Mouse (Mus musculus): ENCODE data around the gene Alg5. TPM values are rescaled to one million over a fixed set of nuclear protein-coding genes. Genes with fewer than 3 reads are reported as not detected.
"Not testable (repeated sequence)": the region's sequence is repeated elsewhere in the genome, so short reads cannot be mapped to it uniquely, and the experiment has no call there.

Alg5 gene
- polyA plus RNA-seq, 1 experiment from 2014 or later, result 84.7 TPM

DNA sequence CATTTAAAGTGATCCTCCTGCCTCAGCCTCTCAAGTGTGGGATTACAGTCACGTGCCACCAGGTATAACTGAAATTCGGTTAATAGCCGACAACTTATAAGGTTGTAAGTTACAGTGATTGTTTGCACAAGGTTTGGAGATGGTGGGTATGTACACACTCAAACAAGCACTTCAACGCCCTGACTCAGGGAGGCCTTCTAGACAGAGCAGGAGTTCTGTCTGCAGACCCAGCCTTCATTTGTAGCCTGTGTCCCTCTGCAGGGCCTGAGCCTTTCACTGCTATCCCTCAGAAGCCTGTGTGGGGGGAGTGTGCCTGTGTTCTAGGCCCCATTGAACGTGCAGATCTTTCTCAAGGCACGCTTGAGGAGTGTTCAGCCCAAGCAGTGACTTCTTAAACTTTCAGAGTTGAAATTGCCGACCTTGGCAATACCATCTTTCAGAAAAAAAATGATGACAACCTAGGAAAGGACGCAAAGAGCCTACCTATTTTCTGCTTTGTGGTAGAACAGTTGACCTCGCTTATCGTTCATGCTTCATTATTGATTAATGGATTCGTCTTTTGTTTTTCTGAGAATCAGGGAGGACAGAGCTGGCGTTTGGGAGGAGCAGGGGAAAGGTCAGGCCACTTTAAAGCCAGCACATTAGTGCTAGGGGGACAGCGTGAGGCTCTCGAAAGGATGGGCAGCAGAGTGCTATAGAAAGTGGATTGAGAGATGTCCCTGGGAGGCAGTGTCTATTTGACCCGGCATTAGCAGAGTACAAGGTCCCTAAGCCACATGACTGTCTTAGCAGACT, 25.2 kb downstream of the Alg5 start:
- no peaks in the 10 kb centered on the region for H3K27me3 ChIP-seq (ENCODE audit: control insufficient read depth, insufficient read depth, low read length)
- no peak overlapping the region for H3K9ac ChIP-seq (ENCODE audit: low read length)
- H3K4me1 ChIP-seq (replicated peaks; ENCODE audit: control insufficient read depth, insufficient read depth), result peaks cover 2% of the 10 kb centered on the region; the same call in 1 of the 2 replicates
- TF ChIP-seq CTCF (IDR thresholded peaks at IDR 0.05; ENCODE audit: low read depth) (no peak), EP300 (optimal IDR thresholded peaks at IDR 0.05) (no peak)
- no peaks in the 10 kb centered on the region for H3K36me3 ChIP-seq (ENCODE audit: control insufficient read depth, insufficient read depth, low read length)
- no peak for DNase-seq (ENCODE audit: low spot score)
- H3K4me2 ChIP-seq (replicated peaks; ENCODE audit: low read depth), result no peak overlapping the region
- H3K9me3 ChIP-seq (ENCODE audit: control insufficient read depth, low read length), result no peaks in the 10 kb centered on the region
- H3K27ac ChIP-seq (replicated peaks), result no peak overlapping the region
- ATAC-seq (ENCODE audit: low FRiP score, low TSS enrichment), result no peak
- 58% methylated on average over 15 of the region's 15 CpGs for WGBS
- no peak overlapping the region for H3K4me3 ChIP-seq (ENCODE audit: low read depth, low read length)

DNA sequence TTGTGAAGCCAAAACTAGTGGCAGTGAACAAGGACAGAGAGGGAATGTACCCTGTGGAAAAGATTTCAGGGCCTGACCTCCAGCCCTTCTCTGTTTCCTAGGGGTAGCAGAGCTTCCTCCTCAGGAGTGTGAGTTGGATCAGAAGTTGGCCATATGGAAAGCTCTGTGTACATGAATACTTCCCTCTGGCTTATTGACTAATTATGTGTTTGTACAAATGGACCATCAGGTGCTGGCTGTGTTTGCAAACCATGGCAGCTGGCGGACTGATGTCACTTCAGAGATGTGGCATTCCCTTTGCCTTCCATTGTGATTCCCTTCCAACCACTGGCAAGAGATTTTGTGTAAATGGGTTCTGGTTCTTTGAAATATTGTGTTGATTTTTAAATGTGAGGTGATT, 25.9 kb downstream of the Alg5 start:
- H3K36me3 ChIP-seq (ENCODE audit: control insufficient read depth, insufficient read depth, low read length), result no peaks in the 10 kb centered on the region
- WGBS, result 72% methylated on average over 1 of the region's 1 CpGs
- TF ChIP-seq CTCF (IDR thresholded peaks at IDR 0.05; ENCODE audit: low read depth) (no peak), EP300 (optimal IDR thresholded peaks at IDR 0.05) (no peak)

DNA sequence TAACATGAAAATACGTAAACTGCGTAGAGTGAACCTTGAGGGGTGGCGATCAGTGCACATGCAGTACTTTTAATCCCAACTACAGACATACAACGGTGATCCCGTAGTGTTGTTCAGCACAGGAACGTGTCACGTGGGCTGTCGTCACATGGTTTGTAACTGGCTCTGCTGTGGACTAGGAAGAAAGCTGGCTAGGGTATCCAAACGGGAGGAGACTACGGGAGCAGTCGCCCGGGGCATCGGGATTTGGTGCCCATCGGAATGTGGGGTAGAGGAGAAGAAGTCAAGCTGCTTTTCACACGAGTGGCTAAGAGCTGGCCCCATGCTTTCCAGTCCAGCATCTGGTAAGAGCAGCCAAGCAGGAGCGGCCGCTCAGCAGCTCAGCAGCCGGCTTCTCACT, 29.1 kb downstream of the Alg5 start:
- WGBS, result 62% methylated on average over 18 of the region's 18 CpGs
- H3K4me3 ChIP-seq (ENCODE audit: low read depth, low read length), result 0 out of 2 replicates have a peak overlapping the region, but pooled peaks have one; percentile 8
- DNase-seq (ENCODE audit: low spot score), result no peak
- no peaks in the 10 kb centered on the region for H3K27me3 ChIP-seq (ENCODE audit: control insufficient read depth, insufficient read depth, low read length)
- no peaks in the 10 kb centered on the region for H3K4me1 ChIP-seq (replicated peaks; ENCODE audit: control insufficient read depth, insufficient read depth)
- H3K9ac ChIP-seq (ENCODE audit: low read length), result no peak overlapping the region
- no peak for ATAC-seq (ENCODE audit: low FRiP score, low TSS enrichment)
- no peak for TF ChIP-seq CTCF (IDR thresholded peaks at IDR 0.05; ENCODE audit: low read depth)
- TF ChIP-seq EP300 (optimal IDR thresholded peaks at IDR 0.05), result no peak
- H3K4me2 ChIP-seq (replicated peaks; ENCODE audit: low read depth), result no peak overlapping the region
- no peaks in the 10 kb centered on the region for H3K9me3 ChIP-seq (ENCODE audit: control insufficient read depth, low read length)
- H3K36me3 ChIP-seq (ENCODE audit: control insufficient read depth, insufficient read depth, low read length), result no peaks in the 10 kb centered on the region
- H3K27ac ChIP-seq (replicated peaks), result no peak overlapping the region

More for the DNA sequence above, 25.9 kb downstream of the Alg5 start:
- DNase-seq (ENCODE audit: low spot score) (no peak), ATAC-seq (ENCODE audit: low FRiP score, low TSS enrichment) (no peak)
- H3K4me2 ChIP-seq (replicated peaks; ENCODE audit: low read depth), result no peak overlapping the region
- H3K4me1 ChIP-seq (replicated peaks; ENCODE audit: control insufficient read depth, insufficient read depth), result no peaks in the 10 kb centered on the region
- no peak overlapping the region for H3K9ac ChIP-seq (ENCODE audit: low read length)
- H3K27ac ChIP-seq (replicated peaks), result no peak overlapping the region
- no peak overlapping the region for H3K4me3 ChIP-seq (ENCODE audit: low read depth, low read length)
- no peaks in the 10 kb centered on the region for H3K9me3 ChIP-seq (ENCODE audit: control insufficient read depth, low read length)
- no peaks in the 10 kb centered on the region for H3K27me3 ChIP-seq (ENCODE audit: control insufficient read depth, insufficient read depth, low read length)

DNA sequence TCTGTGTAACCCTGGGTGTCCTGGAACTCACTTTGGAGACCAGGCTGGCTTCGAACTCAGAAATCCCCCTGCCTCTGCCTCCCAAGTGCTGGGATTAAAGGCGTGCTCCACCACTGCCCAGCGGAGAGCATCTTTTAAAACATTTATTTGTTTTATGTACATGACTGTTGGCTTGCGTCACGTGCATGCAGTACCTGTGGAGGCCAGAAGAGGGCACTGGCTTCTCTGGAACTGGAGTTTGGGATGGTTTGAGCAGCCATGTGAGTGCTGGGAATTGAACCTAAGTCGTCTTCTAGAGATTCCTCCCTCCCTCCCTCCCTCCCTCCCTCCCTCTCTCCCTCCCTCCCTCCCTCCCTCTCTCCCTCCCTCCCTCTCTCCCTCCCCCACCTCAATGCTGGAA, 30.2 kb downstream of the Alg5 start:
- not testable (repeated sequence) for H3K4me3 ChIP-seq (ENCODE audit: low read depth, low read length); H3K27ac ChIP-seq (replicated peaks); H3K4me1 ChIP-seq (replicated peaks; ENCODE audit: control insufficient read depth, insufficient read depth); H3K27me3 ChIP-seq (ENCODE audit: control insufficient read depth, insufficient read depth, low read length); H3K36me3 ChIP-seq (ENCODE audit: control insufficient read depth, insufficient read depth, low read length); H3K9me3 ChIP-seq (ENCODE audit: control insufficient read depth, low read length); DNase-seq (ENCODE audit: low spot score); ATAC-seq (ENCODE audit: low FRiP score, low TSS enrichment); H3K9ac ChIP-seq (ENCODE audit: low read length); H3K4me2 ChIP-seq (replicated peaks; ENCODE audit: low read depth)
- TF ChIP-seq CTCF (IDR thresholded peaks at IDR 0.05; ENCODE audit: low read depth), result peak; percentile 62
- WGBS, result 85% methylated on average over 6 of the region's 6 CpGs

DNA sequence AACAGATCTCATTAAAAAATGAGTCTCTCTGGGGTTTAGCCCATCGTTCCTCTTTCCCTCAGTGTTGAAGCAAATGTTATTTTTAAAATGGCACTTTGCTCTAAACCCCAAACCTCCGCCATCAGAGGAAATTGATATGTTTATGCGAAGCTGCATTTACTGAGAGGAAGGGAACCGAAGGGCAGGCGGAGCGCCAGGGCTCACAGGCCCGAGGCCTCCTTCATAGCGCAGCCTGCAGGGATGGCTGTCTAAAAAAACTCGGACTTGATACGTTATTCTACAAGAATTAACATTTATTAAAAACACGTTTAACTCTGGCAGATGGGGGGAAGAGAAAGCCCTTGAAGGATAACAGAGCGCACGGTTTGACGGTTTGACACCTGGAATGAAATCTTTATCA, 30.7 kb downstream of the Alg5 start:
- no peak overlapping the region for H3K9ac ChIP-seq (ENCODE audit: low read length)
- no peaks in the 10 kb centered on the region for H3K4me1 ChIP-seq (replicated peaks; ENCODE audit: control insufficient read depth, insufficient read depth)
- no peak for ATAC-seq (ENCODE audit: low FRiP score, low TSS enrichment)
- no peaks in the 10 kb centered on the region for H3K27me3 ChIP-seq (ENCODE audit: control insufficient read depth, insufficient read depth, low read length)
- H3K36me3 ChIP-seq (ENCODE audit: control insufficient read depth, insufficient read depth, low read length), result no peaks in the 10 kb centered on the region
- no peak for TF ChIP-seq CTCF (IDR thresholded peaks at IDR 0.05; ENCODE audit: low read depth)
- TF ChIP-seq EP300 (optimal IDR thresholded peaks at IDR 0.05), result no peak
- 0 out of 2 replicates have a peak overlapping the region, but pooled peaks have one; percentile 35 for H3K27ac ChIP-seq (replicated peaks)
- no peaks in the 10 kb centered on the region for H3K9me3 ChIP-seq (ENCODE audit: control insufficient read depth, low read length)
- 47% methylated on average over 14 of the region's 14 CpGs for WGBS
- no peak for DNase-seq (ENCODE audit: low spot score)
- H3K4me2 ChIP-seq (replicated peaks; ENCODE audit: low read depth), result 0 out of 2 replicates have a peak overlapping the region, but pooled peaks have one; percentile 1
- no peak overlapping the region for H3K4me3 ChIP-seq (ENCODE audit: low read depth, low read length)

DNA sequence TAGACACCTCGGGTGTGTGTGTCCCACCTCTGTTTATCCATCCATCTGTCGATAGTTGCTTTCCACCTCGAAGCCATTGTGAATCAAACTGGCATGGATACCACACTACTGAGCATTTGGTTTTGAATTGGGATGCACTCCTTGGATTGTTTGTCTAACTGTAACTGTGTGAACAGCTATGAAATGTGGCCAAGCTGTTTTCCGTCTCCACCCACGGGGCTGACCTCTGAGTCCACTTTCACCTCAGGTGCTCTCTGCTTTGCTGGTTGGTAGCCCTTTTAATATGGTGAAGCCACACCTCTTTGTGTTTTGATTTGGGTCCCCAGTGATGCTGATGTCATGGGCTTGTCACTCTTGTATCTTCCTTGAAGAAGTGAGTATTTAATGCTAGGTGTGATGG, 31.5 kb downstream of the Alg5 start:
- DNase-seq (ENCODE audit: low spot score), result no peak
- Histone ChIP-seq H3K9me3 (ENCODE audit: control insufficient read depth, low read length) (no peaks in the 10 kb centered on the region), H3K27me3 (ENCODE audit: control insufficient read depth, insufficient read depth, low read length) (no peaks in the 10 kb centered on the region), H3K36me3 (ENCODE audit: control insufficient read depth, insufficient read depth, low read length) (no peaks in the 10 kb centered on the region), H3K9ac (ENCODE audit: low read length) (no peak overlapping the region), H3K4me1 (replicated peaks; ENCODE audit: control insufficient read depth, insufficient read depth) (no peaks in the 10 kb centered on the region), H3K4me3 (ENCODE audit: low read depth, low read length) (no peak overlapping the region), H3K27ac (replicated peaks) (0 out of 2 replicates have a peak overlapping the region, but pooled peaks have one; percentile 35), H3K4me2 (replicated peaks; ENCODE audit: low read depth) (0 out of 2 replicates have a peak overlapping the region, but pooled peaks have one; percentile 20)
- no peak for TF ChIP-seq EP300 (optimal IDR thresholded peaks at IDR 0.05)
- TF ChIP-seq CTCF (IDR thresholded peaks at IDR 0.05; ENCODE audit: low read depth), result no peak
- ATAC-seq (ENCODE audit: low FRiP score, low TSS enrichment), result no peak
- 50% methylated on average over 5 of the region's 5 CpGs for WGBS
